25 mouse cellular contexts compared by ENCODE assay signal in the genomic region with DNA sequence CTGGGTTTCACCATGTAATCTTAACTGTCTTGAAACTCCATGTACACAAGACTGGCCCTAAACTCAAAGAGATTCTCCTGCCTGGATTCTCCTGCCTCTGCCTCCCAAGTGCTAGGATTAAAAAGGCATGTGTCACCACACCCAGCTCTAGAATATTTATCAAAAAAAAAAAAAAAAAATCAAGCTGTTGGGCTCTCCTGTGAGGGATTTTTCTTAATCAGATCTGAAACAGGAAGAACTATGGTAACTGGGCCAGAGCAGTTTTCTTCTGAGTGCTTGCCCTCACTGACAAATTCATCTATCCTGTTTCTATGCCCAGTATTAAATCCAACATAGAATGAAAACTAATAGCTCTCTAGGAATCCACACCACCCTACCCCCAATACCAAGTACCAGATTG. TPM values are rescaled to one million over a fixed set of nuclear protein-coding genes. Genes with fewer than 3 reads are reported as not detected.
DNase-seq lines count a peak whose midpoint lies in the region; ATAC-seq and TF ChIP-seq lines count a peak whose summit lies in the region.
"Had no signal": no experiment of that assay in that cellular context is flagged by ENCODE, and none has a peak within 500 bp of the region (broad histone marks: within the 10 kb centered on the region; RNA-seq: fewer than 3 reads in every experiment).

No protein-coding gene starts in this region.

- H3K9ac ChIP-seq in liver, embryonic 12.5 days, result no peak overlapping the region
- H3K9ac ChIP-seq in liver, postnatal 0 days (replicated peaks), result no peak overlapping the region
- no peak overlapping the region for H3K9ac ChIP-seq in midbrain, embryonic 11.5 days (ENCODE audit: low read length)
- no peak overlapping the region for H3K9ac ChIP-seq in midbrain, embryonic 14.5 days (replicated peaks; ENCODE audit: low read length)
- no peak overlapping the region for H3K9ac ChIP-seq in liver, embryonic 16.5 days (ENCODE audit: low read depth, low read length)
- H3K9ac ChIP-seq: embryonic facial prominence, embryonic 13.5 days; forebrain, embryonic 12.5 days; forebrain, embryonic 15.5 days; heart, embryonic 13.5 days; hindbrain, embryonic 15.5 days had no signal

- peaks cover 90% of the 10 kb centered on the region for H3K4me1 ChIP-seq in liver, embryonic 12.5 days
- peaks cover 49% of the 10 kb centered on the region for H3K4me1 ChIP-seq in liver, postnatal 0 days (ENCODE audit: insufficient read depth)
- H3K4me1 ChIP-seq in midbrain, embryonic 11.5 days (ENCODE audit: control insufficient read depth, insufficient read depth, low read length), result no peaks in the 10 kb centered on the region
- no peaks in the 10 kb centered on the region for H3K4me1 ChIP-seq in midbrain, embryonic 14.5 days (ENCODE audit: control insufficient read depth, insufficient read depth, low read length)
- H3K4me1 ChIP-seq in liver, embryonic 16.5 days (ENCODE audit: control insufficient read depth, low read depth, low read length), result peaks cover 46% of the 10 kb centered on the region
- H3K4me1 ChIP-seq: embryonic facial prominence, embryonic 13.5 days; forebrain, embryonic 12.5 days; forebrain, embryonic 15.5 days; hindbrain, embryonic 15.5 days had no signal

- H3K27me3 ChIP-seq in liver, embryonic 12.5 days (replicated peaks), result no peaks in the 10 kb centered on the region
- no peaks in the 10 kb centered on the region for H3K27me3 ChIP-seq in liver, postnatal 0 days (ENCODE audit: insufficient read depth, low read length)
- H3K27me3 ChIP-seq in midbrain, embryonic 11.5 days (ENCODE audit: control insufficient read depth, insufficient read depth, low read length), result no peaks in the 10 kb centered on the region
- H3K27me3 ChIP-seq in midbrain, embryonic 14.5 days (ENCODE audit: control insufficient read depth, insufficient read depth, low read length), result no peaks in the 10 kb centered on the region
- no peaks in the 10 kb centered on the region for H3K27me3 ChIP-seq in liver, embryonic 16.5 days (ENCODE audit: control insufficient read depth, insufficient read depth, low read depth, low read length)
- H3K27me3 ChIP-seq: embryonic facial prominence, embryonic 13.5 days; forebrain, embryonic 12.5 days; forebrain, embryonic 15.5 days; heart, embryonic 13.5 days; hindbrain, embryonic 15.5 days had no signal

- TF ChIP-seq EP300 in liver, postnatal 0 days (IDR thresholded peaks at IDR 0.05; ENCODE audit: low read depth), result no peak

- H3K9me3 ChIP-seq in liver, embryonic 12.5 days (replicated peaks), result no peaks in the 10 kb centered on the region
- no peaks in the 10 kb centered on the region for H3K9me3 ChIP-seq in liver, postnatal 0 days (ENCODE audit: low read length)
- no peaks in the 10 kb centered on the region for H3K9me3 ChIP-seq in midbrain, embryonic 11.5 days (ENCODE audit: control insufficient read depth, low read length)
- no peaks in the 10 kb centered on the region for H3K9me3 ChIP-seq in midbrain, embryonic 14.5 days (ENCODE audit: control insufficient read depth, low read length)
- H3K9me3 ChIP-seq in liver, embryonic 16.5 days (replicated peaks; ENCODE audit: control insufficient read depth, low read length), result no peaks in the 10 kb centered on the region
- H3K9me3 ChIP-seq: embryonic facial prominence, embryonic 13.5 days; forebrain, embryonic 12.5 days; forebrain, embryonic 15.5 days; heart, embryonic 10.5 days; heart, embryonic 13.5 days; hindbrain, embryonic 15.5 days had no signal

- no peak overlapping the region for H3K4me3 ChIP-seq in liver, embryonic 12.5 days
- H3K4me3 ChIP-seq in liver, postnatal 0 days (ENCODE audit: low read depth, low read length), result no peak overlapping the region
- no peak overlapping the region for H3K4me3 ChIP-seq in midbrain, embryonic 11.5 days (ENCODE audit: low read depth, low read length)
- H3K4me3 ChIP-seq in midbrain, embryonic 14.5 days (replicated peaks; ENCODE audit: low read depth, low read length), result no peak overlapping the region
- H3K4me3 ChIP-seq in liver, embryonic 16.5 days (ENCODE audit: low read depth, low read length), result no peak overlapping the region
- H3K4me3 ChIP-seq: embryonic facial prominence, embryonic 13.5 days; erythroblast, embryonic 14.5 days; forebrain, embryonic 12.5 days; forebrain, embryonic 15.5 days; heart, adult 2 months; heart, embryonic 10.5 days; heart, embryonic 13.5 days; hindbrain, embryonic 15.5 days had no signal

- no peak for TF ChIP-seq CTCF in liver, postnatal 0 days (IDR thresholded peaks at IDR 0.05; ENCODE audit: low read depth)

- no peak for ATAC-seq in liver, embryonic 12.5 days
- no peak for ATAC-seq in liver, postnatal 0 days
- ATAC-seq in midbrain, embryonic 11.5 days (ENCODE audit: low FRiP score), result no peak
- no peak for ATAC-seq in midbrain, embryonic 14.5 days (ENCODE audit: low FRiP score, low TSS enrichment)
- no peak for ATAC-seq in liver, embryonic 16.5 days (ENCODE audit: low read depth)
- ATAC-seq: activated CD4-positive, CD25-positive, alpha-beta regulatory T cell, adult 4 months; CD4-positive, CD25-positive, alpha-beta regulatory T cell, adult 4 months; forebrain, embryonic 15.5 days had no signal

- 0 out of 2 replicates have a peak overlapping the region, but pooled peaks have one; percentile 7 for H3K4me2 ChIP-seq in liver, embryonic 12.5 days
- no peak overlapping the region for H3K4me2 ChIP-seq in liver, postnatal 0 days (ENCODE audit: low read depth, low read length)
- no peak overlapping the region for H3K4me2 ChIP-seq in midbrain, embryonic 11.5 days
- no peak overlapping the region for H3K4me2 ChIP-seq in midbrain, embryonic 14.5 days (ENCODE audit: low read length)
- H3K4me2 ChIP-seq in liver, embryonic 16.5 days (ENCODE audit: low read depth, low read length), result no peak overlapping the region
- H3K4me2 ChIP-seq: embryonic facial prominence, embryonic 13.5 days; forebrain, embryonic 12.5 days; forebrain, embryonic 15.5 days; heart, embryonic 13.5 days; hindbrain, embryonic 15.5 days had no signal

- H3K36me3 ChIP-seq in liver, embryonic 12.5 days, result peaks cover under 1% of the 10 kb centered on the region; the same call in 1 of the 2 replicates
- H3K36me3 ChIP-seq in liver, postnatal 0 days (replicated peaks; ENCODE audit: insufficient read depth, low read length), result peaks cover 4% of the 10 kb centered on the region; the same call in 1 of the 2 replicates
- no peaks in the 10 kb centered on the region for H3K36me3 ChIP-seq in midbrain, embryonic 11.5 days (ENCODE audit: control insufficient read depth, insufficient read depth, low read length)
- no peaks in the 10 kb centered on the region for H3K36me3 ChIP-seq in midbrain, embryonic 14.5 days (ENCODE audit: control insufficient read depth, insufficient read depth, low read length)
- peaks cover 3% of the 10 kb centered on the region; the same call in 1 of the 2 replicates for H3K36me3 ChIP-seq in liver, embryonic 16.5 days (ENCODE audit: control insufficient read depth, insufficient read depth)
- H3K36me3 ChIP-seq: embryonic facial prominence, embryonic 13.5 days; forebrain, embryonic 12.5 days; forebrain, embryonic 15.5 days; heart, embryonic 10.5 days; heart, embryonic 13.5 days; hindbrain, embryonic 15.5 days had no signal

- H3K27ac ChIP-seq in liver, embryonic 12.5 days, result peak overlapping the region; percentile 57
- no peak overlapping the region for H3K27ac ChIP-seq in liver, postnatal 0 days (ENCODE audit: low read depth)
- H3K27ac ChIP-seq in midbrain, embryonic 11.5 days (ENCODE audit: low read depth, low read length), result no peak overlapping the region
- H3K27ac ChIP-seq in midbrain, embryonic 14.5 days (replicated peaks; ENCODE audit: low read depth, low read length), result no peak overlapping the region
- peak overlapping the region; percentile 65; the same call in 1 of the 2 replicates for H3K27ac ChIP-seq in liver, embryonic 16.5 days (ENCODE audit: low read length)
- H3K27ac ChIP-seq: embryonic facial prominence, embryonic 13.5 days; forebrain, embryonic 12.5 days; forebrain, embryonic 15.5 days; heart, adult 2 months; heart, embryonic 10.5 days; heart, embryonic 13.5 days; hindbrain, embryonic 15.5 days had no signal

- DNase-seq in liver, postnatal 0 days, result no peak
- peak; percentile 41 for DNase-seq in midbrain, embryonic 11.5 days (ENCODE audit: low spot score, missing footprints)
- DNase-seq in midbrain, embryonic 14.5 days, result no peak
- no peak for DNase-seq in cerebellum, postnatal 10 days
- no peak for DNase-seq in heart, adult 11 months
- DNase-seq: adrenal gland, adult 8-10 months; adrenal gland, postnatal 25 days; cerebellum, adult 11-12 months; cerebellum, adult 9-10 months; cerebellum, postnatal 25 days; gastrocnemius, postnatal 25 days; heart, adult 2 months; heart, postnatal 14 days; heart, postnatal 4 days had no signal

RNA-seq across cellular contexts. Expression of a gene that starts 13.5 kb away (rescaled TPM):
- 60.2 and 62.6 TPM in 2 replicates for polyA plus RNA-seq in liver, embryonic 12.5 days (2016; fragmentation: Nextera tagmentation; extraction: Ambion mirVana)
- polyA plus RNA-seq in liver, postnatal 0 days (2015; fragmentation: Nextera tagmentation; extraction: Ambion mirVana), result 35.6 and 36.3 TPM in 2 replicates
- 29.6 and 31.1 TPM in 2 replicates for polyA plus RNA-seq in midbrain, embryonic 11.5 days (2014; fragmentation: Nextera tagmentation; extraction: Ambion mirVana)
- polyA plus RNA-seq in midbrain, embryonic 14.5 days (2014; fragmentation: Nextera tagmentation; extraction: Ambion mirVana), result 23.7 and 24.7 TPM in 2 replicates
- polyA plus RNA-seq in liver, embryonic 16.5 days (2015; fragmentation: Nextera tagmentation; extraction: Ambion mirVana), result 52.4 and 54.2 TPM in 2 replicates

RNA-seq across cellular contexts. Expression of a gene that starts 45.7 kb away (rescaled TPM):
- polyA plus RNA-seq in liver, embryonic 12.5 days (2016; fragmentation: Nextera tagmentation; extraction: Ambion mirVana), result 18.8 TPM in 2 replicates
- polyA plus RNA-seq in liver, postnatal 0 days (2015; fragmentation: Nextera tagmentation; extraction: Ambion mirVana), result 58.9 and 61.6 TPM in 2 replicates
- 30.6 and 34.2 TPM in 2 replicates for polyA plus RNA-seq in midbrain, embryonic 11.5 days (2014; fragmentation: Nextera tagmentation; extraction: Ambion mirVana)
- 30.5 and 31.7 TPM in 2 replicates for polyA plus RNA-seq in midbrain, embryonic 14.5 days (2014; fragmentation: Nextera tagmentation; extraction: Ambion mirVana)
- polyA plus RNA-seq in liver, embryonic 16.5 days (2015; fragmentation: Nextera tagmentation; extraction: Ambion mirVana), result 20.9 and 21.3 TPM in 2 replicates

Comparison
In these comparisons a context has a peak if more than half of its experiments do, and no peak if none do; other contexts are left out.
1. H3K27ac ChIP-seq: peak in liver, embryonic 12.5 days (single experiment) and liver, embryonic 16.5 days (single experiment); none in liver, postnatal 0 days (single experiment), midbrain, embryonic 11.5 days (single experiment) and midbrain, embryonic 14.5 days (single experiment).